Mouse (Mus musculus): ENCODE data around the gene Tcaf1. TPM values are rescaled to one million over a fixed set of nuclear protein-coding genes. Genes with fewer than 3 reads are reported as not detected.

Gene Tcaf1
- polyA plus RNA-seq, 1 experiment: 1.2 TPM

GRCm38 (mm10) chr6:42692154-42692516 lies 17.8 kb downstream of the Tcaf1 start:
- 3% methylated on average over 10 of the region's 10 CpGs for WGBS
- peak overlapping the region; percentile 47 for H3K4me3 ChIP-seq (replicated peaks; ENCODE audit: control insufficient read depth, low read depth, low read length)
- TF ChIP-seq POLR2A (IDR thresholded peaks at IDR 0.05; ENCODE audit: borderline replicate concordance, control insufficient read depth, low read depth, low read length) (no peak), CTCF (IDR thresholded peaks at IDR 0.05; ENCODE audit: control insufficient read depth, insufficient read depth, low read length) (no peak)
- no peaks in the 10 kb centered on the region for H3K4me1 ChIP-seq (ENCODE audit: control insufficient read depth, insufficient read depth, low read length)
- H3K27ac ChIP-seq (ENCODE audit: control insufficient read depth, insufficient read depth, low read depth, low read length, poor library complexity): no peak overlapping the region

GRCm38 (mm10) chr6:42689761-42690160 lies 20.1 kb downstream of the Tcaf1 start:
- no peaks in the 10 kb centered on the region for H3K4me1 ChIP-seq (ENCODE audit: control insufficient read depth, insufficient read depth, low read length)
- H3K4me3 ChIP-seq (replicated peaks; ENCODE audit: control insufficient read depth, low read depth, low read length): no peak overlapping the region
- H3K27ac ChIP-seq (ENCODE audit: control insufficient read depth, insufficient read depth, low read depth, low read length, poor library complexity): no peak overlapping the region
- TF ChIP-seq POLR2A (IDR thresholded peaks at IDR 0.05; ENCODE audit: borderline replicate concordance, control insufficient read depth, low read depth, low read length) (no peak), CTCF (IDR thresholded peaks at IDR 0.05; ENCODE audit: control insufficient read depth, insufficient read depth, low read length) (no peak)

- H3K27ac ChIP-seq (ENCODE audit: control insufficient read depth, insufficient read depth, low read depth, low read length, poor library complexity): no peak overlapping the region
- no peak overlapping the region for H3K4me3 ChIP-seq (replicated peaks; ENCODE audit: control insufficient read depth, low read depth, low read length)
- TF ChIP-seq CTCF (IDR thresholded peaks at IDR 0.05; ENCODE audit: control insufficient read depth, insufficient read depth, low read length) (no peak), POLR2A (IDR thresholded peaks at IDR 0.05; ENCODE audit: borderline replicate concordance, control insufficient read depth, low read depth, low read length) (no peak)
- WGBS: 76% methylated on average over 5 of the region's 5 CpGs
- H3K4me1 ChIP-seq (ENCODE audit: control insufficient read depth, insufficient read depth, low read length): no peaks in the 10 kb centered on the region
Observed at GRCm38 (mm10) chr6:42687907-42688306, 22.0 kb downstream of the Tcaf1 start.

GRCm38 (mm10) chr6:42680077-42680476 lies 29.8 kb downstream of the Tcaf1 start:
- Histone ChIP-seq H3K27ac (ENCODE audit: control insufficient read depth, insufficient read depth, low read depth, low read length, poor library complexity) (no peak overlapping the region), H3K4me3 (replicated peaks; ENCODE audit: control insufficient read depth, low read depth, low read length) (no peak overlapping the region), H3K4me1 (ENCODE audit: control insufficient read depth, insufficient read depth, low read length) (no peaks in the 10 kb centered on the region)
- TF ChIP-seq CTCF (IDR thresholded peaks at IDR 0.05; ENCODE audit: control insufficient read depth, insufficient read depth, low read length) (no peak), POLR2A (IDR thresholded peaks at IDR 0.05; ENCODE audit: borderline replicate concordance, control insufficient read depth, low read depth, low read length) (no peak)
- 71% methylated on average over 7 of the region's 7 CpGs for WGBS

- Histone ChIP-seq H3K4me1 (ENCODE audit: control insufficient read depth, insufficient read depth, low read length) (no peaks in the 10 kb centered on the region), H3K4me3 (replicated peaks; ENCODE audit: control insufficient read depth, low read depth, low read length) (no peak overlapping the region), H3K27ac (ENCODE audit: control insufficient read depth, insufficient read depth, low read depth, low read length, poor library complexity) (no peak overlapping the region)
- WGBS: 75% methylated on average over 3 of the region's 3 CpGs
- TF ChIP-seq POLR2A (IDR thresholded peaks at IDR 0.05; ENCODE audit: borderline replicate concordance, control insufficient read depth, low read depth, low read length) (no peak), CTCF (IDR thresholded peaks at IDR 0.05; ENCODE audit: control insufficient read depth, insufficient read depth, low read length) (no peak)
Observed at GRCm38 (mm10) chr6:42676011-42676410, 33.9 kb downstream of the Tcaf1 start.

GRCm38 (mm10) chr6:42671767-42672166 lies 38.1 kb downstream of the Tcaf1 start:
- no peak overlapping the region for H3K27ac ChIP-seq (ENCODE audit: control insufficient read depth, insufficient read depth, low read depth, low read length, poor library complexity)
- TF ChIP-seq POLR2A (IDR thresholded peaks at IDR 0.05; ENCODE audit: borderline replicate concordance, control insufficient read depth, low read depth, low read length): no peak
- no peak for TF ChIP-seq CTCF (IDR thresholded peaks at IDR 0.05; ENCODE audit: control insufficient read depth, insufficient read depth, low read length)
- H3K4me1 ChIP-seq (ENCODE audit: control insufficient read depth, insufficient read depth, low read length): no peaks in the 10 kb centered on the region
- WGBS: 62% methylated on average over 1 of the region's 1 CpGs
- no peak overlapping the region for H3K4me3 ChIP-seq (replicated peaks; ENCODE audit: control insufficient read depth, low read depth, low read length)

GRCm38 (mm10) chr6:42667722-42668121 lies 42.2 kb downstream of the Tcaf1 start:
- Histone ChIP-seq H3K4me3 (replicated peaks; ENCODE audit: control insufficient read depth, low read depth, low read length) (no peak overlapping the region), H3K4me1 (ENCODE audit: control insufficient read depth, insufficient read depth, low read length) (no peaks in the 10 kb centered on the region), H3K27ac (ENCODE audit: control insufficient read depth, insufficient read depth, low read depth, low read length, poor library complexity) (no peak overlapping the region)
- TF ChIP-seq POLR2A (IDR thresholded peaks at IDR 0.05; ENCODE audit: borderline replicate concordance, control insufficient read depth, low read depth, low read length) (no peak), CTCF (IDR thresholded peaks at IDR 0.05; ENCODE audit: control insufficient read depth, insufficient read depth, low read length) (no peak)
- WGBS: 80% methylated on average over 2 of the region's 2 CpGs

GRCm38 (mm10) chr6:42661739-42662138 lies 48.1 kb downstream of the Tcaf1 start:
- Histone ChIP-seq H3K4me3 (replicated peaks; ENCODE audit: control insufficient read depth, low read depth, low read length) (no peak overlapping the region), H3K4me1 (ENCODE audit: control insufficient read depth, insufficient read depth, low read length) (no peaks in the 10 kb centered on the region), H3K27ac (ENCODE audit: control insufficient read depth, insufficient read depth, low read depth, low read length, poor library complexity) (no peak overlapping the region)
- WGBS: 60% methylated on average over 2 of the region's 2 CpGs
- TF ChIP-seq CTCF (IDR thresholded peaks at IDR 0.05; ENCODE audit: control insufficient read depth, insufficient read depth, low read length) (no peak), POLR2A (IDR thresholded peaks at IDR 0.05; ENCODE audit: borderline replicate concordance, control insufficient read depth, low read depth, low read length) (no peak)

- no peak within 1 kb of the TSS for H3K27ac ChIP-seq (ENCODE audit: control insufficient read depth, insufficient read depth, low read depth, low read length, poor library complexity)
- H3K4me3 ChIP-seq (replicated peaks; ENCODE audit: control insufficient read depth, low read depth, low read length): no peak within 1 kb of the TSS
- TF ChIP-seq POLR2A (IDR thresholded peaks at IDR 0.05; ENCODE audit: borderline replicate concordance, control insufficient read depth, low read depth, low read length): no peak
- peak; percentile 52 for TF ChIP-seq CTCF (IDR thresholded peaks at IDR 0.05; ENCODE audit: control insufficient read depth, insufficient read depth, low read length)
- WGBS: 2% methylated on average over 23 of the region's 23 CpGs
- H3K4me1 ChIP-seq (ENCODE audit: control insufficient read depth, insufficient read depth, low read length): no peaks in the 10 kb centered on the region
Observed at GRCm38 (mm10) chr6:42644912-42645549, 64.9 kb downstream of the Tcaf1 start, which contains the start of gene Tcaf2. Tcaf2 (minus strand) TSS chr6:42645254.

Data from bone marrow, adult 2 months (tissue).